Mouse (Mus musculus) cerebellum, adult 18-20 months (tissue): Measurements from ENCODE around the gene Rln1.

ENCODE experiments used
- DNase-seq, 2 experiments: peaks; one replicate each; pipeline ENCODE4 v3.0.0; 2021

The Rln1 gene

DNA sequence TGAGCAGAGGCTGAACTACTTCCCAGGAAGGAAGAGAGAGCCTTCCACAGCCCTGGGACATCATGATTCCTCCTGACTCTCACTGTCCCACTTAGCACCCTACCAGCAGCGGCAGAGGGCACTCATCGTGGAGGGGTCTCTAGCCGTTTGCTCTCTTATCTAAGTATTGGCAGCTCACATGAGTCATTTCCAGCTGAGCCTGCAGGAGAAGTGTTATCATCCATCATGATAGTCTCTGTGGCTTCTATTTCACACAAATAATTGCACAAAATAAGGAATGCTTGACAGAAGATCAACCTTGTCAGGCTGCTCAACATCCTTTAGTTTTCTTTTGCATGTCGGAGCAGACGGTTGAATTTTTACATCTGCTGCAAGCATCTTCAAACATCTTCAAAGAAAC lies 25.8 kb upstream of the Rln1 start:
- no peak for DNase-seq

DNA sequence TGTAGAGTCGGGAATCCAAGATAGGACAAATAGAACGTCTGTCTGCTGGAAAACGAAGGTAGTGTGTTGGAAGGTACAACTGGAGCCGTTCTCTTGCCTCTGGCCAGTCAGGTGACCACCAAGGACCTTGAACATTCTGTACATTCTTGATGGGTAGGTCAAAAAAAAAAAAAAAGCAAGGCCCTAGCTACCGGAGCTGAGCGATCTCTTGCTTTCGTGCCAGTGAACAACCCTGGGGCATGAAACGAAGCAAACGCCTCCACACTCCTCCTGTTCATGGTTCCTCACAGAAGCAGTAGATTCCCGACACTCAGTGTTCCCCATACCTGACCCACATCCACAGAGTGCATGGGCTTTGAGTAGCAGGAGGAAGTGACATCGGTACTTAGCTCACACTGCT lies 21.8 kb upstream of the Rln1 start:
- no peak for DNase-seq

DNA sequence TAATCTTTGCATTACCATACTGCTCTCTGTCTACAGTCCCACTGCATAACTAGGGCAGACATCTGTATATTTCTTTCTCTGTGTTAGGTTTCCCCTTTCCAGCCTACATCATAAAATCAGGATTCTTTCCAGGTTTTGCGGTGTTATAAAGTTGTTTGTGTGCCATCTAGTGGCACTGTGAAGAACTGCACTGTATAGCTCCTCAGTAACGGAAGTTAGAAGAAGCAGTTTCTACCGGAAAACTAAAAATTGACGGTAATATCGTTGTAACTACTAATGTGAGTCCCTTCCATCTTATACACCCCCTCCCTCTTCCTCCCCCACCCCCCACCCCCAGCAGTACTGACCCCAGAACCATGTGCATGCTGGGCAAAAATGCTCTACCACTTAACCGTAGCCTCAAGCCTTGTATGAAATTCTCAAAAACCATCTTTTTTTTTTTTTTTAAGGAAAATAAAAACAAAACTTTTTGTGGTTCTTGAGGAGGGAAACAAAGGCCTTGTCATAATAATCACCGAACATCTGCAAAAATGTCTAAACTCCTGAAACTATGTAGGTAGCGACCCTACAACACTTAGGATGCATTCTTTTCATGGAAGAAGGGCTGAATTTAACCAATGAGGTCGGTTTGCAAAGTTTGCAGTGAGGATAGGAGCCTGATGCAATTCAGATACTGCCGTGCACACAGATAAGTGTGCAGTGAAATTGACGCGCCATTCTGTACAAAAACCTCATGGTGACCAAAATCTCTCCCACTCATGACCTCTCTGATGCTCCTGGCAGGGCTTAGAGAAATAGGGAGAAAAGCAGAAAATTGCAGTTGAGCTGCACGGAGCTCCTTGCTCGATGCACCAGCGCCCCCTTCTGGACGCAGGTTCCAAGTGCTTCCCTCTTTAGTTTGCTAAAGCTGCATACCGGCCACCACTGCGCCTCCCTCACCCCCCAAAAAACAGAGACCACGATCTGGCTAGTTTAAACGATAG lies 20.7 kb upstream of the Rln1 start:
- DNase-seq, result peak; percentile 88 to 92

DNA sequence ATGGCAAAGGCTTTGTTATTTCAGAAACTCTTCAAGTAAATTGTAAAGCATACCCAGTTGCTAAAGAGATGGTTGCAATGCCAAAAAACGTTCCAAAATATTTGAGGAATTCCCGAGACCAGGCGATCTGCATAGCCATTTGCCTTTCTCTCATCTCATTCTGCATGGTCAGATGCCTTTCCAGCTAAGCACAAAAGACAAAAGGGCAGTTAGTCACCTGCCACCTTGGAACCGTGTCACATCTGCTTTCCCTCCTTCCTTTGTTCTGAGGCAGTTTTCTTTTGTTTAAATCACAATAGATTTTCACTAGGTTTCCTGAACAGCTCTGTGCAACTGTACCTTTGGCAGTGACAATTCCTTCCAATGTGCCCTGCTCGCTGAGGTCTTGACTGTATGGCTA lies 16.5 kb upstream of the Rln1 start:
- no peak for DNase-seq

DNA sequence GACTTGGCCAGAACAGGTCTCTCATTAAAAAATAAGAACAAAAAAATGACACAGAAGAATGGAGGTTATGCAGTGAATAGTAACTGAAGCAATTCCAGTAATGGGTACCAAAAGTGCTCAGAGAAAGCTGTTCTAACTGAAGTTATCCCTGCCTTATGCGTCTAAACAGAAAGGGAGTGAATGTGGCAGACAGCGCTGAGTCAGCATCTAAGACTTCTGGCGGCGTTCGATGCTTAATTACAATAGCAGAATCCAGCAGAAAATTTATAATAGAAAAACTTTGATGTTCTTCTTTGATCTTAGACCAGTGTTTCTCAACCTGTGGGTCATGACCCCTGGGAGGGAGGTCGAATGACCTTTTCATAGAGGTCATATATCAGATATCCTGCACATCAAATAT lies 11.2 kb upstream of the Rln1 start:
- DNase-seq, result no peak

DNA sequence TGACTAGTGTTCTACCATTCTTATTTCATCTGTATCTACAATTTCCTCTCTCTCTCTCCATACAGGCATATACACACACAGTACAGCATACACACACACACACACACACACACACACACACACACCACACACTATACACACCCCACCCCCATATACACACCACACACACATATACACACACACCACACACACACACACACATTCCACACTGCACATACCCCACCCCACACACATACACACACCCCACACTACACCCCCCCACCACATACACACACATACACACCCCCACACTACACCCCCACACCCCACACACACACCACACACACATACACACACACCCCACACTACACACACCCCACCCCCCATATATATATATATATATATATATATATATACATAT lies 10.4 kb upstream of the Rln1 start:
- no peak for DNase-seq

DNA sequence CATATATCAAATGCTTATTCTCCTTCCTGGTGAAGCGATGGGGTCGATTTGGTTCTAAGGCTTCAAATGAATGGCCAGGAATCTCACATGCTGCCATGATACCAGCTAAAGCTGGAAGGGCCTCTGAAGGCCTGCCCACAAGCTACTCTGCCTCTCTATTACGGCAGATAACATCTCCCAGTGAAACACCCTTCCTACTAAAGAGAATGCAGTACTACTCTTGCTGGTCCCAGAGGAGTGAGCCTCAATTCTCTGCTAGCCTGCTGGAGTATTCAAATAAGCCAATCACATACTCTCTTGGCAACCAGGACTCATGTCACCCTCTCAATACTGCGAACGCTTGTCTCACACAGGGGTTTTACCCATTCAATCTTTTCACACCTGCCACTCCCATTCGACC lies 7.8 kb upstream of the Rln1 start:
- DNase-seq, result no peak

DNA sequence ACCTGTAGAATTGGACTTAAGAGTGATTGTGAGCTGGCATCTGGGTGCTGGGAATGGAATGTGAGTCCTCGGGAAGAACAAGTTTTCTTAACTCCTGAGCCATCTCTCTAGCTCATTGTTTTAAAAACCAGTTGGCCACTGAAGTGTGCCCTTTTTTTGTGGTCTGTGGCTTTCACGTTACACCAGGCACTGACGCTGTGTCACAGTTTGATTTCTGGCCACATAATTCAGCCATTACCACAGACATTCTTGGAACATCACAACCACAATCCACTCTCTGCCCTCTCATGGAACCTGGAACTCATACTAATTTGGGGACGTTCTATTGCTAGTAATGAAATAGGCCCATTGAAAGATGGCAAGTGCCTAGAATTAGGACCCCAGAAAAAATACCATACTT lies 6.6 kb upstream of the Rln1 start:
- DNase-seq, result no peak

DNA sequence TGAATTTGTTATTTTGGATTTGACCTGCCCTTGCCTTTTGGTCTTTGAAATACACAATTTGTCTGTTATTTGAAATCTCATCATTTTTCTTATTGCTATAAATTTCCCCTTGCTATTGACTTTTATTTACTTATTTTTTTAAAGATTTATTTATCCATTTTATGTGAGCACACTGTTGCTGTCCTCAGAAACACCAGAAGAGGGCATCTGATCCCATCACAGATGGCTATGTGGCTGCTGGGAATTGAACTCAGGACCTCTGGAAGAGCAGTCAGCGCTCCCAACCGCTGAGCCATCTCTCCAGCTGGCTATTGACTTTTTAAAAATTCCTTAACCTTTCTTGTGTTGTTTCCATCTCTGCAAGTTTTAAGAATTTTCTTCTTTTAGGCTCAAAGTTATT lies 2.2 kb upstream of the Rln1 start:
- DNase-seq, result no peak

DNA sequence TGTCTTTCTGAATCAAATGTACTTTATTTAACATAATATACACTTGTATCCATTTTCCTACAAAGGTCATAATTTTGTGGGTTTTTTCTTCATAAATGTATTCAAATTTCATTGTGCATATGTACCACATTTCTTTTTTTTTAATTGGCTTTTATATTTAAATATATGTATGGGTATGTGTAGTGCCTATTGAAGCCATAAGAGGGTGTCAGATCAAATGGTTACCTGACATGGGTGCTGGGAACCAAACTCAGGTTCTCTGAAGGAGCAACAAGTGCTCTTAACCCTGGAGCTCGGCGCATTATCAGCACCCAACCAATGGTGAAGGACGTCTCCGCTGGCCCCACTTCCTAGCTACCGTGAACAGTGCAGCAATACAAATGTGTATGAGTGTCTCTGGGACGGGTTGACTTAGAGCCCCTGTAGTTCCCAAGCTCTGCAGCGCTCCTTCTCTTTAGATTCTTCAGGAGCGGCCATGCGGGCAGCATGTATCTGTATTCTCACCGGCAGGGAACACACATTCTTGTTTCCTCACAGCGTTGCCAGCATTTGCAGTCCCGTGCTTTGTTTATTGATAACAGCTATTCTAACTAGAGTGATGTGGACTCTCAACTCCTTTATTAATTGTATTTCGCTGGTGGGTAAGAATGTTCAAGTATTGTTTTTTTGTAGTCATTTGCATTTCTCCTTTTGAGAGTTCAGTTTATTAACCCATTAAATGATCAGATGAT lies 7.5 kb downstream of the Rln1 start:
- no peak for DNase-seq

DNA sequence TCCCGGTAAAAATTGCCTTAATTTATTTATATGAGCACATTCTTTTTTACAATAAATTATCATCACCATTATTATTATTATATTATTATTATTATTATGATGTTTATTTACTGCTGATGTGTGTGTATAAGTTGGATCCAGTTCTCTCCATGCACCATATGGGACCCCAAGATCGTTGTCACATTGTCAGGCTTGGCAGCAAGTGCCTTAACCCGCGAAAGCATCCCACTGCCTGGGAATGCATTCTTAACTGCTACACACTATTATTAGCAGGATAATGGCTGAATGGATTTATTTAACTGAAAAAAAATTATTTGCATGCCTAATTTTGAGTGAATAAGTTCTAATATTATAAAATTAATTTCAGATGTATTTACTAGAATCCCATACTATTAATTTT lies 8.1 kb downstream of the Rln1 start:
- no peak for DNase-seq

DNA sequence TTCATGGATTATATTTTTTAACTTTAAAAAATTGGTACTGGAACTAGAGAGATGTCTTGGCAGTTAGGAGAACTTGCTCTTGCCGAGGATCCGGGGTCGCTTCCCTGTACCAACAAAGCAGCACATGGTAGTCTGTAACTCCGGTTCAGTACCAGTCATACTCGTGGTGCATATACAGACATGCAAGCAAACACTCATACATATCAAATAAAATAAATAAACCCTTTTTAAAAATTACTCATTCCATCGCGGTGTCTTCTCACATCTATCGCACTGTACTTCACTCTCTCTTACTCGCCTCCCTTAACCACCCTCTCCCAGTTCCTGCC lies 8.7 kb downstream of the Rln1 start:
- DNase-seq, result no peak

DNA sequence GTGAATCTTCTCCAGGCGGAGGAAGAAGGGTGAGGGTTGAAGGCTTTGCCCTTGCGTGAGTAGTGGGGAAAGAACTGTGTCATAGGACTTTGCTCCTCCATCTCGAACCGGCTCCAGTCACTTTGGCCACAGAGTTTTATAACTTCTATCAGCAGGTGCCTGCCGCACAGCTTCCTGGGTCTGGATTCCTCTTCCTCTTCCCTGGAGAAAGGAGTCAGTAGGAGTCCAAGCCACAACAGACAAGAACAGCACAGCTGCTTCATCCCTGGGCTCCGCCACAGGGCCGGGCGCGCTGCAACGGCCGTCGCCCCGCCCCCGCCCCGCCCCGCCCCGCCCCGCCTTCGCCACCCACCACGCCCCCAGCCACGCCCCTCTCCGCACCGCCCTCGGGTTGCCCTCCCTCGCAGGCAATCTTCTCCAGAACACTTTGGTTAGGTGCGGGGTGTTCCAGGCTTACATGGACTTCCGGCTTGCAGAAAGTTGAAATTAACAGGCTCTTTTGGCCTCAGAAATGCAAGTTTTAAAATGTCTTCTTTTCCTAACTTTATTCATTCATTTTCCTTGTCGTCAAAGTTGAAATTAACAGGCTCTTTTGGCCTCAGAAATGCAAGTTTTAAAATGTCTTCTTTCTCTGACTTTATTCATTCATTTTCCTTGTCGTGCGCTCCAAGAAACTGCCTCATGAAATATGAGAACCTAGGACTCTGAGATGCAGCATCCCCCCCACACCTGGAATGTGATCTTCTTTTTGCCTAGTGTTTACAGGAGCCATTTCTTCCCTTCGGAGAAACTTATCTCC lies 9.2 kb downstream of the Rln1 start, which contains the start of gene Insl6:
Gene Insl6 (minus strand): TSS at position 304 of the 799 bp plus-strand sequence.
- peak; percentile 25 to 37 for DNase-seq

DNA sequence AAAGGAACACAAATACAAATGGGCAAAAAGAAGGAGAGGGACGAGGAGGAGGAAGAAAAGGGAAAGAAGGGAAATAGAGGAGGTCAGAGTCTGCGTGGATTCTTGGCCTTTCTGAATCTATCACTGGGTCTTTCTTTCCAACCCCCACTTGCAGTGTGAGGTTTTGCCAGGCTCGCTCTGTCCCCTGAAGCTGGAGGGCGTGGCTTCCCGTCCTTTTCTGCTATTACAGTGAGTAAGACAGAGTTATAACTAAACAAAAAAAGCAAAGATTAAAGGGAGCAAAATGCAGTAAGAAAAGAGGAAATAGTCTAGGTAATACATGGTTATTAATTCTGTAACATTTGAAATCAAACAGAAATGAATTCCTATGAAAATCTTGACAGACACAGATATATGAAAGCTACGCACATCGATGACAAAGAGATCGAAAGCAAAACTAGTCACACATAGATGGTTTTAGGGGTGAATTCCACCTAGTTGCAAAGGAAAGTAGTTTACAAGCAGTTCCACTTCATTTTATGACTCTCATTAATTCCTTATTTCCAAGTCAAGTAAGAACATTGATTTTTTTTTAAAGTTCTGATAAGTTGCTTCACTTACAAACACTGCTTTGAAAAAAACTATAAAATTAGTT lies 10.9 kb downstream of the Rln1 start:
- DNase-seq, result no peak

DNA sequence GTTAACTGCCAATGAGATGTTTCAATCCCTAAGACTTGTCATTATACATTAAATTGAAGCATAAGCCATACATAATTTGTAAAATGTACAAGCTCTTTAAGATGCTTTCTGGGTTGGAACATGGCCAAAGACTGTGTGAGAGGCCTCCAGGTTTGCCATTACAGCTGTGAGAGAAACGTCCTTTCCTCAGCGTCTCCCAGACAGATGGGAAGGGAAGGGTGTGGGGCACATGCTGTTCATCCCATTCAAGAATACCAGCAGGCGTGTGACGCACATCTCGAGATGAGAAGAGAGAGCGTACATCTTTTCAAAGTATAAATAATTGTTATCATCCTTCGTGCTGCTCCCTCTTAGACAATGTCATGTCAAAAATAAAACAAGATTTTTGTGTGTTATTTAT lies 21.8 kb downstream of the Rln1 start:
- DNase-seq, result no peak

DNA sequence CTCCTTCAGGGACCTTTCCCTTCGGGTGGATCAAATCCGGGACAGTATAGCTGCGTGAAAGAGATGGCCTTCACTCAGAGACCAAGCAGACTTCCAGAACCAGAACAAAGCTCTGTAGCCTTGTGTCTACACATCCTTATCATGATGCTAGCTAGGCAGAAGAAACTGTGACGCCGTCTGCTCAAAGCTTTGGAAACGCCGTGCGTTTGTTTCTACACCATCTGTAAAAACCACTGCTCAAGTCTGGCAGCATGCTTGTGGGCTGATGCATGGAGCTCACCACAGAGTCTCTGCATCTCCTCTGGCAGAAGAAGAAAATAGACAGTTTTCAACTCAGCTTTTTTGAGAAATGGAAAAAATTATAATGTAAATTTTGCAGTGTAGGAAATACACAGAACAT lies 22.7 kb downstream of the Rln1 start:
- no peak for DNase-seq

DNA sequence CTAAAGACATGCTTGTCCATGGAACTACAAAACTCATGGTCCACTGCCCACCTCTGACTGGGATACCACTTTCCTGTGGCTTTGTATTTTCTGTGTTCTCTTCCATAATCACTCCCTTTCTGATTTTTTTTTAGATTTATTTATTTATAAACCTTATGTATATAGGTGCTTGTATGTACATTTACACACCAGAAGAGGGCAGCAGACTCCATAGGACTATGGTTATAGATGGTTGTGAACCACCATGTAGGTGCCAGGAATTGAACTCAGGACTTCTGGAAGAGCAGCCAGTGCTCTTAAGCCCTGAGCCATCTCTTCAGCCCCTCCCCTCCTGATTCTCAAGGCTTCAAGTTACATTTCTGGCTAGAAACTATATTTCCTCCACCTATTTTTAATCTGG lies 25.6 kb downstream of the Rln1 start:
- no peak for DNase-seq

DNA sequence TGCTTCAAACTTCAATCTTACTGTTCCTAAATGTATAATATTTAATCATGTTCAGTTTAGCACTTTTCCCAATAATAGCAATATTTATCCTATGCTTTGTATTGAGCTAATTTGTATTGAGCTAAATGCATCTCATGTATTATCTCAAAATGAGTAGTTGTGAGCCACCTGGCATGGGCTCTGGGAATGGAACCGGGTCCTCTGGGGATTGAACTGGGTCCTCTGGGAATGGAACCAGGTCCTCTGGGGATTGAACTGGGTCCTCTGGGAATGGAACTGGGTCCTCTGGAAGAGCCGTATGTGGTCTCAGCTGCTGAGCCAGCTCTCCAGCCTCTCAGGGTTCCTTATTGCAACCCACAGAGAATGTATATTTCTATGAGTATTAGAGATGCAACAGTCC lies 32.4 kb downstream of the Rln1 start:
- DNase-seq, result no peak

DNA sequence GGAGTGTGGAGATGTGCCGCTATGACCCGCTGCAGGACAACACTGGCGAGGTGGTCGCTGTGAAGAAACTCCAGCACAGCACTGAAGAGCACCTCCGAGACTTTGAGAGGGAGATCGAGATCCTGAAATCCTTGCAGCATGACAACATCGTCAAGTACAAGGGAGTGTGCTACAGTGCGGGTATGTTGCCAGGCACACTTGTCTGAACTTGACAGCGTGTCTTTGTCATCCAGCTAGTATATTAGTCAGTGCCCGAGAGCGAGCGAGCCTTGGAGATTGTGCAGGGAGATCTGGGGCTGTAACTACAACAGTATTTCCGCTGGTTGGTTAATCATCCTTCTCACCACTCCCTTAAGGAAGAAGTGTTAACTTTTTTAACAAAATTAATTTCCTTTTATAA lies 33.6 kb downstream of the Rln1 start:
- no peak for DNase-seq

DNA sequence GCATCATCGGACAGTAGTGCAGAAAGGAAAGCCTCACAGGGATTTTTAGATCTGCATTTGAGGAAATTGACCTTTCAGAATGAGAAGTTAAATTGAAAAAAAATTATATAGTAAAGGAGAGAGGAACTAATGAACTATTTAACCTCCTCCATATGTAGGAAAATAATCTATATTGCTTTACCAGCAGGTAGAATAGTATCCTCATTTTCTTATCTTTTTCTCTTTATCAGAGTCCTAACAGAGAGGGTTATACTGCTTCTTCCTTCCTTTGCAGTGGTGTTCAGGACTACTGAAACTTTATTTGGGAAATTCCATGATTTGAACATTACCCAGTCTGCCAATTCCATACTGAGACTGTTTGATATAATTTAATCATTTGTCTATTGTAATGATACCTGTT lies 37.1 kb downstream of the Rln1 start:
- no peak for DNase-seq

DNA sequence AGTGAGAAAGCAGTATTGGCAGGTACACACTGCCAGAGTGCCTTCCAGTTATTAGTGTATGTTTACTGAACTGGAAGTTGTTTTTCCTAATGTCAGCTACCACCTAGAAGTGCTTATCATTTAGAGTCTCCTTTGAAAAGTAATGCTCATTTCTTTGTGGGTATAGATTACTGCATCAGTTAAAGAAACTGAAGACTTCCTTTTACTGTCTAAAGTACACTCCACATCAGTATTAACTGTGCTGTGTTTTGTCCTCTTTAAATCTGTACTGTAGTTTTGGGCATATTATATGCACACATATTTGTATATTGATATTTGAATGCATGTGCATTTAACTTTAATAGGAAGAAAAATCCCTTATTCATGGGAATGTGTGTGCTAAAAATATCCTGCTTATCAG lies 38.3 kb downstream of the Rln1 start:
- DNase-seq, result no peak

DNA sequence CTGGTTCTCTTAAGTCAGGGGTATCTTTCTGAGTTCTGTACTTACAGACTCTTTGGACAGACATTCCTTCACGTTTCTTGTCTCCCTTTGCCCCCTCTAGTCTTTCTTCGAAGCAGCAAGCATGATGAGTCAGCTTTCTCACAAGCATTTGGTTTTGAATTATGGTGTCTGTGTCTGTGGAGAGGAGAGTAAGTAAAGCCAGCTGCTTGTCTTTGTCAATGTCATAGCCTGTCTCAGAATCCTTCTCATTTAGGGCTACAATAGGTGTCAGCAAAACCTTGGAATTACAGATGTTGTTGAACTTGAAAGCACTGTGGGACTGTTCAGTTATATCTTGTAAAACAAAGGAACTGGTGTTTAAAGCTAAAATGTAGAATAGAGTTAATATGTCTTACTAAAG lies 39.7 kb downstream of the Rln1 start:
- no peak for DNase-seq

DNA sequence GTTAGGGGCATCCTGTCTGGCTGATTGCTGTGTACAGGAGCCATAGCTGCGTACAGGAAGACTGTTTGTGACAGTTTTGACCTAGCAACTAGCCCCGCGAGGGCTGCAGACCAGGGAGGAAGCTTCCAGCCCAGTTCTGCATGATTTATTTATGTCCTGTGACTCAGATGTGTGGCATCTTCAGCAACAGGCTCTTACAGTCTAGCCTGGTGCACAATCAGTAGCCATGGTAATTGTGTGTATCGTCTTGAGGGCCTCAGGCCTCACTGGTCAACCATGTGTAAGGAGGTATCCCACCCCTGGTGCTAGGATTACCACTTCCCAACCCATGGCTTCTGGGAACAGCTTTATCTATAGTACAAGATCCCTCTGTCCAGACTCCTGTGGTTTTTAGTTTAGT lies 41.9 kb downstream of the Rln1 start:
- no peak for DNase-seq
